Mouse (Mus musculus): ENCODE measurements around the gene Ucp3. TPM values are rescaled to one million over a fixed set of nuclear protein-coding genes. Genes with fewer than 3 reads are reported as not detected.

Gene Ucp3
- polyA plus RNA-seq, 1 experiment from 2014 or later: not detected

GRCm38 (mm10) chr7:100499465-100499864 lies 26.7 kb downstream of the Ucp3 start:
- no peaks in the 10 kb centered on the region for H3K9me3 ChIP-seq (ENCODE audit: control insufficient read depth, low read length)
- H3K4me2 ChIP-seq (replicated peaks; ENCODE audit: low read depth, low read length): no peak overlapping the region
- no peak for ATAC-seq (ENCODE audit: low FRiP score)

GRCm38 (mm10) chr7:100500276-100500977 lies 27.6 kb downstream of the Ucp3 start:
- WGBS: 68% methylated on average over 16 of the region's 16 CpGs
- no peak for ATAC-seq (ENCODE audit: low FRiP score)
- no peak overlapping the region for H3K9ac ChIP-seq (ENCODE audit: low read depth, low read length)
- H3K27me3 ChIP-seq (ENCODE audit: control insufficient read depth, insufficient read depth, low read length): no peaks in the 10 kb centered on the region
- no peak overlapping the region for H3K4me2 ChIP-seq (replicated peaks; ENCODE audit: low read depth, low read length)
- no peaks in the 10 kb centered on the region for H3K9me3 ChIP-seq (ENCODE audit: control insufficient read depth, low read length)
- H3K27ac ChIP-seq (ENCODE audit: low read depth, low read length): no peak overlapping the region
- H3K4me1 ChIP-seq (replicated peaks; ENCODE audit: control insufficient read depth, insufficient read depth, low read length): 0 out of 2 replicates have a peak, but pooled peaks cover 1% of the 10 kb centered on the region
- no peak overlapping the region for H3K4me3 ChIP-seq (ENCODE audit: low read depth, low read length)
- DNase-seq (ENCODE audit: low spot score): no peak
- no peaks in the 10 kb centered on the region for H3K36me3 ChIP-seq (ENCODE audit: control insufficient read depth, insufficient read depth, low read length)

More at GRCm38 (mm10) chr7:100499465-100499864, 26.7 kb downstream of the Ucp3 start:
- Histone ChIP-seq H3K4me1 (replicated peaks; ENCODE audit: control insufficient read depth, insufficient read depth, low read length) (0 out of 2 replicates have a peak, but pooled peaks cover 4% of the 10 kb centered on the region), H3K27ac (ENCODE audit: low read depth, low read length) (no peak overlapping the region), H3K27me3 (ENCODE audit: control insufficient read depth, insufficient read depth, low read length) (no peaks in the 10 kb centered on the region), H3K36me3 (ENCODE audit: control insufficient read depth, insufficient read depth, low read length) (no peaks in the 10 kb centered on the region), H3K9ac (ENCODE audit: low read depth, low read length) (no peak overlapping the region), H3K4me3 (ENCODE audit: low read depth, low read length) (no peak overlapping the region)
- no peak for DNase-seq (ENCODE audit: low spot score)

- WGBS: 74% methylated on average over 6 of the region's 6 CpGs
- Histone ChIP-seq H3K9ac (ENCODE audit: low read depth, low read length) (no peak overlapping the region), H3K9me3 (ENCODE audit: control insufficient read depth, low read length) (no peaks in the 10 kb centered on the region), H3K27ac (ENCODE audit: low read depth, low read length) (no peak overlapping the region), H3K27me3 (ENCODE audit: control insufficient read depth, insufficient read depth, low read length) (no peaks in the 10 kb centered on the region), H3K36me3 (ENCODE audit: control insufficient read depth, insufficient read depth, low read length) (no peaks in the 10 kb centered on the region), H3K4me1 (replicated peaks; ENCODE audit: control insufficient read depth, insufficient read depth, low read length) (no peaks in the 10 kb centered on the region), H3K4me3 (ENCODE audit: low read depth, low read length) (no peak overlapping the region), H3K4me2 (replicated peaks; ENCODE audit: low read depth, low read length) (no peak overlapping the region)
- DNase-seq (ENCODE audit: low spot score): no peak
- ATAC-seq (ENCODE audit: low FRiP score): no peak
Observed at GRCm38 (mm10) chr7:100501027-100501843, 28.4 kb downstream of the Ucp3 start.

GRCm38 (mm10) chr7:100501844-100502373 lies 29.1 kb downstream of the Ucp3 start:
- H3K27ac ChIP-seq (ENCODE audit: low read depth, low read length): no peak overlapping the region
- H3K36me3 ChIP-seq (ENCODE audit: control insufficient read depth, insufficient read depth, low read length): no peaks in the 10 kb centered on the region
- H3K27me3 ChIP-seq (ENCODE audit: control insufficient read depth, insufficient read depth, low read length): no peaks in the 10 kb centered on the region
- 73% methylated on average over 2 of the region's 2 CpGs for WGBS
- no peak overlapping the region for H3K4me2 ChIP-seq (replicated peaks; ENCODE audit: low read depth, low read length)
- H3K9me3 ChIP-seq (ENCODE audit: control insufficient read depth, low read length): no peaks in the 10 kb centered on the region
- DNase-seq (ENCODE audit: low spot score) (no peak), ATAC-seq (ENCODE audit: low FRiP score) (no peak)
- no peaks in the 10 kb centered on the region for H3K4me1 ChIP-seq (replicated peaks; ENCODE audit: control insufficient read depth, insufficient read depth, low read length)
- H3K4me3 ChIP-seq (ENCODE audit: low read depth, low read length): no peak overlapping the region
- H3K9ac ChIP-seq (ENCODE audit: low read depth, low read length): no peak overlapping the region

- ATAC-seq (ENCODE audit: low FRiP score): no peak
- no peak overlapping the region for H3K27ac ChIP-seq (ENCODE audit: low read depth, low read length)
- WGBS: 83% methylated on average over 7 of the region's 7 CpGs
Observed at GRCm38 (mm10) chr7:100502374-100502922, 29.7 kb downstream of the Ucp3 start.

GRCm38 (mm10) chr7:100503076-100503475 lies 30.3 kb downstream of the Ucp3 start:
- no peak overlapping the region for H3K4me3 ChIP-seq (ENCODE audit: low read depth, low read length)
- H3K27ac ChIP-seq (ENCODE audit: low read depth, low read length): no peak overlapping the region
- H3K9me3 ChIP-seq (ENCODE audit: control insufficient read depth, low read length): no peaks in the 10 kb centered on the region
- H3K27me3 ChIP-seq (ENCODE audit: control insufficient read depth, insufficient read depth, low read length): no peaks in the 10 kb centered on the region
- DNase-seq (ENCODE audit: low spot score) (no peak), ATAC-seq (ENCODE audit: low FRiP score) (no peak)
- H3K4me2 ChIP-seq (replicated peaks; ENCODE audit: low read depth, low read length): no peak overlapping the region
- no peak overlapping the region for H3K9ac ChIP-seq (ENCODE audit: low read depth, low read length)
- no peaks in the 10 kb centered on the region for H3K36me3 ChIP-seq (ENCODE audit: control insufficient read depth, insufficient read depth, low read length)
- H3K4me1 ChIP-seq (replicated peaks; ENCODE audit: control insufficient read depth, insufficient read depth, low read length): no peaks in the 10 kb centered on the region
- 95% methylated on average over 5 of the region's 5 CpGs for WGBS

More at GRCm38 (mm10) chr7:100502374-100502922, 29.7 kb downstream of the Ucp3 start:
- H3K9me3 ChIP-seq (ENCODE audit: control insufficient read depth, low read length): no peaks in the 10 kb centered on the region
- no peaks in the 10 kb centered on the region for H3K4me1 ChIP-seq (replicated peaks; ENCODE audit: control insufficient read depth, insufficient read depth, low read length)
- no peak overlapping the region for H3K4me2 ChIP-seq (replicated peaks; ENCODE audit: low read depth, low read length)
- H3K9ac ChIP-seq (ENCODE audit: low read depth, low read length): no peak overlapping the region
- no peak overlapping the region for H3K4me3 ChIP-seq (ENCODE audit: low read depth, low read length)
- DNase-seq (ENCODE audit: low spot score): no peak
- no peaks in the 10 kb centered on the region for H3K27me3 ChIP-seq (ENCODE audit: control insufficient read depth, insufficient read depth, low read length)
- H3K36me3 ChIP-seq (ENCODE audit: control insufficient read depth, insufficient read depth, low read length): no peaks in the 10 kb centered on the region

GRCm38 (mm10) chr7:100504740-100505487 lies 32.1 kb downstream of the Ucp3 start:
- Histone ChIP-seq H3K36me3 (ENCODE audit: control insufficient read depth, insufficient read depth, low read length) (no peaks in the 10 kb centered on the region), H3K27me3 (ENCODE audit: control insufficient read depth, insufficient read depth, low read length) (no peaks in the 10 kb centered on the region), H3K4me3 (ENCODE audit: low read depth, low read length) (no peak overlapping the region), H3K9ac (ENCODE audit: low read depth, low read length) (no peak overlapping the region), H3K4me1 (replicated peaks; ENCODE audit: control insufficient read depth, insufficient read depth, low read length) (no peaks in the 10 kb centered on the region), H3K4me2 (replicated peaks; ENCODE audit: low read depth, low read length) (no peak overlapping the region), H3K27ac (ENCODE audit: low read depth, low read length) (no peak overlapping the region), H3K9me3 (ENCODE audit: control insufficient read depth, low read length) (no peaks in the 10 kb centered on the region)
- WGBS: 84% methylated on average over 13 of the region's 13 CpGs
- ATAC-seq (ENCODE audit: low FRiP score) (no peak), DNase-seq (ENCODE audit: low spot score) (no peak)

- no peak for DNase-seq (ENCODE audit: low spot score)
- WGBS: 79% methylated on average over 4 of the region's 4 CpGs
- no peak for ATAC-seq (ENCODE audit: low FRiP score)
- Histone ChIP-seq H3K4me3 (ENCODE audit: low read depth, low read length) (no peak overlapping the region), H3K4me2 (replicated peaks; ENCODE audit: low read depth, low read length) (no peak overlapping the region), H3K9me3 (ENCODE audit: control insufficient read depth, low read length) (no peaks in the 10 kb centered on the region), H3K4me1 (replicated peaks; ENCODE audit: control insufficient read depth, insufficient read depth, low read length) (no peaks in the 10 kb centered on the region), H3K27me3 (ENCODE audit: control insufficient read depth, insufficient read depth, low read length) (no peaks in the 10 kb centered on the region), H3K27ac (ENCODE audit: low read depth, low read length) (no peak overlapping the region), H3K36me3 (ENCODE audit: control insufficient read depth, insufficient read depth, low read length) (no peaks in the 10 kb centered on the region), H3K9ac (ENCODE audit: low read depth, low read length) (no peak overlapping the region)
Observed at GRCm38 (mm10) chr7:100506494-100506893, 33.7 kb downstream of the Ucp3 start.

Measured in hindbrain, embryonic 11.5 days (tissue).